Mouse (Mus musculus) c-Kit-positive CD71-negative TER-119-negative erythroid progenitor cells, embryonic 14.5 days (primary cell): Measurements from ENCODE around the gene Slc6a18.

ENCODE experiments used
- DNase-seq: peaks from one replicate; pipeline ENCODE4 v3.0.0-alpha.2; 2013; ENCODE audit warnings: low read depth

The Slc6a18 gene

GRCm38 (mm10) chr13:73685502-73685901 is 7.7 kb upstream of the Slc6a18 start:
- DNase-seq: no peak

- DNase-seq: no peak
Observed at GRCm38 (mm10) chr13:73684412-73684811, 6.6 kb upstream of the Slc6a18 start.

GRCm38 (mm10) chr13:73683682-73684081 is 5.9 kb upstream of the Slc6a18 start:
- no peak for DNase-seq

- DNase-seq: no peak
Observed at GRCm38 (mm10) chr13:73682226-73682625, 4.4 kb upstream of the Slc6a18 start.

GRCm38 (mm10) chr13:73680394-73680793 is 2.6 kb upstream of the Slc6a18 start:
- no peak for DNase-seq

- DNase-seq: no peak
Observed at GRCm38 (mm10) chr13:73679311-73679710, 1.5 kb upstream of the Slc6a18 start.

- DNase-seq: no peak
Observed at GRCm38 (mm10) chr13:73675161-73675560, 2.7 kb downstream of the Slc6a18 start.

GRCm38 (mm10) chr13:73660163-73660695 is 17.6 kb downstream of the Slc6a18 start:
- no peak for DNase-seq

DNA sequence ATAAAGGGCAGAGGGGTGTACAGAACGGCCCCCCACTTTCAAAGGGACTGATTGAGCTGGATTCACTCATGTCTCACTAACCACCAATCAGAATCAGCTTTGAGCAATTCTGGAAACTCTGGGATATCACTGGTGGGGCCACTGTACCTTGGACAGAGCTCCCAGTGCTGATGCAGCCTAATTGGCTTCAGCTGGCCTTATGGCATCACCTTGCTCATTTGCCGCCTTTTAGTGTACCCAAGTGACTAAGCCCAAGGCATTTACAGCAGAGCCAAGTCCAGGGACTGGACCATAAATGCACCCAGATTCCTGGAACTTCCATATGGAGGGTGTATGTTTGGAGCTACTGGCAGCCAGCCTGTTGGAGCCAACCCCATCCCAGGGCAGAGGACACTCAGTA is 18.9 kb downstream of the Slc6a18 start:
- no peak for DNase-seq

- DNase-seq: no peak
Observed at GRCm38 (mm10) chr13:73654976-73655375, 22.8 kb downstream of the Slc6a18 start.

DNA sequence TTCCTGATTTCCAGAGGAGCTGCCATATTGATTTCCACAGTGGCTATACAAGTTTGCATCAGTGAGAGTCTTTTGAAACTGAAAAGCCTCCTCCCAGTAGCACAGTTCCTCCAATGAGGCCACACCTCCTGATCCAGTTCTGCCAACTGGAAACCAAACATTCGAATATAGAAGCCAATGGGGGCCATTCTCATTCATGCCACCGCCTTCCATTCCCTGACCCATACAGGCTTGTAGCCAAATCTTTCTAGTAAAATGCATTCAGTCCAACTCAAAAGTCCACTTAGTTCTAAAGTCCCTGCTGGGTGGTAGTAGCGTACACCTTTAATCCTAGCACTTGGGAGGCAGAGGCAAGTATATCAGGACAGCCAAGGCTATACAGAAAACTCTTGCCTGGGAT is 24.6 kb downstream of the Slc6a18 start:
- no peak for DNase-seq

- peak; percentile 36 for DNase-seq
Observed at GRCm38 (mm10) chr13:73646397-73647087, 31.3 kb downstream of the Slc6a18 start.

DNA sequence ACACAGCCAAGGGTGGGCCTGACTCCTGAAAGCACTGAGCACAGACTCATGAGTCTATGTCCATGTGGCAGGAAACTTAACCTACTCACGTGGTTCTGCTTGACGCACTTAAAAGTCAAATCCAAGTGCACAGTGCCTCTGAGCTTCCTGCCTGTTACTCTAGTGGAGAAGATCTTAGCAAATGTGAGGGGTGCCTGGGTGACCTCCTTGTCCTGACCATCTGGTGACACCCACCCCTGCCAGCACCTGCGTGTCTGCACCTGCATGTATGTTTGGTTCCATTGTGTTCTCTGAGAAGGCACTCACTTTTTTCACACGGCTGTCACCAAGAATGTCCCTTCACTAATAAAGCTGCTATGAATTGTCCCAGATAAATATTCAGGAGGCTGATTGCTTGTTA is 36.5 kb downstream of the Slc6a18 start:
- no peak for DNase-seq

DNA sequence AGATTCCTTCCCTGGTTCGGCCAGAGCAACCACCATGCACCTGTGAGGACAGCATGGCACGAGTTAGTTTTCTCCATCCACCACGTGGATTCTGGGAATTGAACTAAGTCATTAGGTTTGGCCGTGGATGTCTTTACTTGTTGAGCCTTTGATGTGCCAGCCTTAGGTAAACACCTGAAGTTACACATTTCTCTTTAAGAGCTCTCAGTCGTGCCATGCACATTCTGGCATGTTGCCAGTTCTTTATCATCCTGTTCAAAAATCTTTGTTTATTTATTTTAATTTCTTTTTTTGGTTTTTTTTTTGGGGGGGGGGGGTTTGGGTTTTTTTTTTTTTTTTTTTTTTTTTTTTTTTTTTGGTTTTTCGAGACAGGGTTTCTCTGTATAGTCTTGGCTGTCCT is 40.0 kb downstream of the Slc6a18 start:
- DNase-seq: no peak

DNA sequence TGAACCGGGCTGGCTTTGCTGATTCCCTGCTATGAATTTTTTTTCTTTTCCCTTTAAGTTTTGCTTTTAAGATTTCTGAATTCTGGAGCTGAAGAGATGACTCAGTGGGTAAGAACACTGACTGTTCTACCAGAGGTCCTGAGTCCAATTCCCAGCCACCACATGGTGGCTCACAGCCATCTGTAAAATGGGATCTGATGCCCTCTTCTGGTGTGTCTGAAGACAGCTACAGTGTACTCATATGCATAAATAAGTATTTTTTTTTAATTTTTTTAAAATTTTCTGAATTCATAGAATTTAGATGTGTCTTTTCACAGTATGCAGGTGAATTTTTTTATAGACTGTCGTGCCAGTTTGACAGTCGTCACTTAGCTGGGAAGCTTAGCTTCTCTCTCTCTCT is 46.0 kb downstream of the Slc6a18 start:
- no peak for DNase-seq

DNA sequence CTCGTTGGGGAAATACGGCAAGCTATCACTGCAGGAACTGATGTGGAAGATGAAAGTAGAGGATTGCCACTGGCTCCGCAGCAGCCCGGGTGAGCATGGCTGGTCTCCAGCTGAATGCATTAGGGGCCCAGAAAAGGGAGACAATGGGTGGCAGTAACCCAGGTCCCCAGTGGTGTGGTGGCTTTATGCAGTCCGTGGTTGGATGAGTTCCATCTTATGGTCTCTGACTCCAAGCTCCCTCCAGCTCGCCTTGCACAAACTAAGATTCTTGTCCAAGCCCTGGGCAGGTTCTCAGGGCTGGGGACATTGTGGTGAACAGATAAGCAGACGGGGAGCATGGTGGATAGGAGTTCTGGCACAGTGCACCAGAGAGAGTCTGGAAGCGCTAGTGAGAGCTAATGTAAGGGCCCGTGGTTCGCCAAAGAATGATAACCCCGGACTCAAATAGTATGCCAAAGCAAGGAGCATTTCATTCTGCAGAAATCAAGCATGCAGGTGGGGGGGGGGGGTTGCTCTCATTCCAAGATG is 49.2 kb downstream of the Slc6a18 start:
- no peak for DNase-seq

DNA sequence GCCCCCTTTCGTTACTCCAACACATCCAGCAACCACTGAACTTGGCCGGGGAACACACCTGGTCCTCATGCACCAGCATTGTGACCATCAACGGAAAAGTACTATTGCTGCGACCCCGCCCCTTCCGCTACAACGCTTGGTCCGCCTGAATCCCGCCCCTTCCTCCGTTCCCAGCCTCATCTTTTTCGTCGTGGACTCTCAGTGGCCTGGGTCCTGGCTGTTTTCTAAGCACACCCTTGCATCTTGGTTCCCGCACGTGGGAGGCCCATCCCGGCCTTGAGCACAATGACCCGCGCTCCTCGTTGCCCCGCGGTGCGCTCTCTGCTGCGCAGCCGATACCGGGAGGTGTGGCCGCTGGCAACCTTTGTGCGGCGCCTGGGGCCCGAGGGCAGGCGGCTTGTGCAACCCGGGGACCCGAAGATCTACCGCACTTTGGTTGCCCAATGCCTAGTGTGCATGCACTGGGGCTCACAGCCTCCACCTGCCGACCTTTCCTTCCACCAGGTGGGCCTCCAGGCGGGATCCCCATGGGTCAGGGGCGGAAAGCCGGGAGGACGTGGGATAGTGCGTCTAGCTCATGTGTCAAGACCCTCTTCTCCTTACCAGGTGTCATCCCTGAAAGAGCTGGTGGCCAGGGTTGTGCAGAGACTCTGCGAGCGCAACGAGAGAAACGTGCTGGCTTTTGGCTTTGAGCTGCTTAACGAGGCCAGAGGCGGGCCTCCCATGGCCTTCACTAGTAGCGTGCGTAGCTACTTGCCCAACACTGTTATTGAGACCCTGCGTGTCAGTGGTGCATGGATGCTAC is 50.9 kb downstream of the Slc6a18 start, which contains the start of gene Tert:
Gene Tert (plus strand): TSS at position 167 of the 805 bp plus-strand sequence.
- peak; percentile 31 for DNase-seq

GRCm38 (mm10) chr13:73626410-73626744 is 51.4 kb downstream of the Slc6a18 start:
- no peak for DNase-seq

DNA sequence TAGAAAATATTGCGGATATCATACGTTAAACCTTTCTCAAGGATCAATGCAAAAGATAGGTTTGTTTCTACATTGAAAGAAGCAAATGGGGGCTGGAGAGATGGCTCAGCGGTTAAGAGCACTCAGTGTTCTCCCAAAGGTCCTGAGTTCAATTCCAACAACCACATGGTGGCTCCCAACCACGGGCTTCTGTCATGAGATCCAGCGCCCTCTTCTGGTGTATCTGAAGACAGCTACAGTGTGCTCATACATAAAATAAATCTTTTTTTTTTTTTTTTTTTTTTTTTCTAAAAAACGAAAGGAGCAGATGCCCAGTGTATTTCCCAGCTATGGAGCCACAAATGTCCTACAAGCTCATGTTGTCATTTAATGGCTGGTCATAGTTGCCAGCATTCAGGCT is 57.2 kb downstream of the Slc6a18 start:
- DNase-seq: no peak

GRCm38 (mm10) chr13:73618406-73618805 is 59.4 kb downstream of the Slc6a18 start:
- DNase-seq: no peak
